Mouse (Mus musculus) midbrain, postnatal 0 days (tissue): ENCODE results near the gene Crtc3. TPM values are rescaled to one million over a fixed set of nuclear protein-coding genes. Genes with fewer than 3 reads are reported as not detected.
A peak's percentile ranks its signal among the peaks of the same experiment; 100 is the strongest.

Experiments used
- ATAC-seq: fragments of 200-750 bp; cut with Nextera tagmentation; 2 replicates; pipeline ENCODE4 v1.8.0; 2017; ENCODE audit warnings: moderate number of reproducible peaks, mild to moderate bottlenecking, moderate TSS enrichment, moderate library complexity; ENCODE audit not compliant: low FRiP score
- DNase-seq: peaks from one replicate; pipeline ENCODE4 v3.0.0-alpha.2; 2015; ENCODE audit warnings: low spot score
- H3K27ac ChIP-seq: fragments of 300-500 bp; sonication (generic); 2 replicates; pipeline ENCODE4 v1.5.1; 2014; ENCODE audit warnings: low read depth, mild to moderate bottlenecking, low read length, mixed read lengths
- H3K27me3 ChIP-seq: fragments of 300-500 bp; sonication (generic); 2 replicates; pipeline ENCODE4 v1.6.1; 2014; ENCODE audit warnings: low read length, control low read depth, mixed read lengths; ENCODE audit not compliant: insufficient read depth
- H3K36me3 ChIP-seq: fragments of 300-500 bp; sonication (generic); 2 replicates; pipeline ENCODE4 v1.6.1; 2014; ENCODE audit warnings: low read length, control low read depth, mixed read lengths; ENCODE audit not compliant: insufficient read depth
- H3K4me1 ChIP-seq: fragments of 300-500 bp; sonication (generic); 2 replicates; pipeline ENCODE4 v1.6.1; 2014; ENCODE audit warnings: mild to moderate bottlenecking, control low read depth, antibody characterized with exemption, low read length, mixed read lengths; ENCODE audit not compliant: insufficient read depth
- H3K4me2 ChIP-seq: fragments of 300-500 bp; sonication (generic); 2 replicates; pipeline ENCODE4 v1.6.1; 2014; ENCODE audit warnings: low read depth, mild to moderate bottlenecking, low read length, mixed read lengths; ENCODE audit not compliant: poor library complexity, severe bottlenecking
- H3K4me3 ChIP-seq: fragments of 300-500 bp; sonication (generic); 2 replicates; pipeline ENCODE4 v1.5.1; 2014; ENCODE audit warnings: low read depth, mild to moderate bottlenecking, low read length, moderate library complexity
- H3K9ac ChIP-seq: fragments of 300-500 bp; sonication (generic); replicated peaks from 2 replicates; pipeline ENCODE4 v1.6.1; 2014; ENCODE audit warnings: mild to moderate bottlenecking, low read length, moderate library complexity, mixed read lengths; ENCODE audit not compliant: poor library complexity, severe bottlenecking
- H3K9me3 ChIP-seq: fragments of 300-500 bp; sonication (generic); 2 replicates; pipeline ENCODE4 v1.6.1; 2016; ENCODE audit warnings: low read length, control low read depth
- CTCF ChIP-seq: IDR thresholded peaks from 2 replicates; pipeline ENCODE4 v1.5.1; 2016; ENCODE audit warnings: antibody characterized with exemption, mild to moderate bottlenecking
- WGBS: fragments of 180-500 bp; shearing (Covaris S2); extraction: QIAGEN DNeasy Blood & Tissue Kit; methylation state at CpG from one replicate; pipeline ENCODE4 v1.1.7; 2014; 5-methylcytosine and 5-hydroxymethylcytosine counted together
- polyA plus RNA-seq: library from polyadenylated mRNA; unstranded; fragments of >200 nt; fragmentation: Nextera tagmentation; extraction: Ambion mirVana; gene quantifications from 2 replicates; pipeline ENCODE4 v1.2.1, GENCODE M21; 2015
- total RNA-seq: library from RNA; depleted of rRNA; stranded (reverse); fragments of >200 nt; gene quantifications from 2 replicates; pipeline ENCODE4 v1.2.3, GENCODE M21; 2014

The Crtc3 gene
- total and polyA plus RNA-seq, 2 experiments from 2014 or later = 12.9 to 13.0 TPM

DNA sequence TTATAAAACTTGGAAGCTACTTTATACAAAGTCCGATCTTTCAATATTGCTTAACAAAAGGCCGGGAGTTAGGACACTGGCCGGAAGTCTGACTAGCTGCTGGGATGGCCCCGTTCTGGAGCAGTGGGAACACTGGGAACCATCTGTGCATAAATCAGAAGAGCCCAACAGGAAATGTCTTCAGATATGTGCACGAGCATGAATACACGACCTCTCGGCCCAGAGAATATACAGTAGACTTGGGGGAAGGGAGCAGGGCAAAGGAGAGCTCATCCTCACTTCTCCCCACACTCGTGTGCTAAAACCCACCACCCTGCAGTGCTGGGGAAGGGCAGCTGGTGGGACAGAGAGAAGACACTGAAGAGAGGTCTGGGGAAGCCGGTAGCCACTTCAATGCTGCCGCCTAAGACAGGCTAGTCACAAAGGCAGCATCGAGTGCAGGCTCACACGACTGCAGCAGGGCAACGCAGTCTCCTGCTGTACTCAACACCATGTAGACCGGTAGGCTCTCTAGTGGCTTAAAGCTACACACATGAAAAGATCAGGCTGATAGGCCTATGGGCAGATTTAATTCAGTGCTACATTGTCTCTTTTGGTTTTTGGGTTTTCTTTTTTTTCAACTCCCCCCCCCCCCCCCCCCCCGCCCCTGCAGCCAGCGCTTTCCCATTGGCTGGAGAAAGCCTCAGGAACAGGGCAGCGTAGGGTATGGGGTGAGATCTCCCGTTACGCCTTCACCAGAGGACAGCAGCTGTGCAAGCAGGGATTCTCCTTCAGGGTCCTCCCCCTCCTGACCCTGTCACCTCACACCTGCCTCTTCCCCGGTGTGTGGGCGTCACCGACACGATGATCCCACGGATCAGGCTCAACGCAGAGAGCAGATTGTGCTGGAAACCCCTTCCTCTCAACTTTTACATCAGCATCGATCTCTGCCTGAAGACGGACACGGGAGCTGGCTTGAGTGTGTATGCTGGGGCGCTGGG is 101.7 kb downstream of the Crtc3 start:
- Histone ChIP-seq H3K36me3 (peaks cover 38% of the 10 kb centered on the region), H3K27ac (no peak overlapping the region), H3K4me1 (no peaks in the 10 kb centered on the region), H3K27me3 (no peaks in the 10 kb centered on the region), H3K4me3 (no peak overlapping the region), H3K4me2 (0 out of 2 replicates have a peak overlapping the region, but pooled peaks have one; percentile 12), H3K9me3 (no peaks in the 10 kb centered on the region), H3K9ac (no peak overlapping the region)
- DNase-seq (no peak), ATAC-seq (no peak)
- TF ChIP-seq CTCF = no peak
- WGBS = 37% methylated on average over 28 of the region's 29 CpGs

DNA sequence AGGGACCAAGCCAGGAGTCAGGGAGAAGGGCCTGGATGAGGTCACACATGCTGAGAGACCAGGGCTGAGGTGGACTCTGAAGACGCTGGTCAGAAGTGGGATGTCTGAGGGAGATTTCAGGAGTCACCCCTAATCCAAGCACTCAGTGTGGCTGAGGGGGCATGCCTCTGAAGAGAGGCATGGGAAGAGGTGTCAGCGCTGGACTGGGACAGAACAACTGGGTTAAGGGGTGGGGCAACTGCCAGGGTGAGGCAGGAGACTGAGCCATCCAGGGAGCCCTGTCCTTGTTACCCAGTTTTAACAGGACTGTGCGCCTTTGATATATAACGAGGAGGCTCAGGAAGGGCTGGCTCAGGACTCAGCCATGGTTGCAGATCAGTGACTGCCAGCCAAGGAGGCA is 102.5 kb downstream of the Crtc3 start:
- no peaks in the 10 kb centered on the region for H3K4me1 ChIP-seq
- no peaks in the 10 kb centered on the region for H3K27me3 ChIP-seq
- H3K4me3 ChIP-seq = no peak overlapping the region
- DNase-seq = no peak
- H3K4me2 ChIP-seq = no peak overlapping the region
- peaks cover 31% of the 10 kb centered on the region for H3K36me3 ChIP-seq
- 65% methylated on average over 4 of the region's 4 CpGs for WGBS
- no peak overlapping the region for H3K27ac ChIP-seq
- no peak for ATAC-seq
- H3K9ac ChIP-seq = no peak overlapping the region
- no peaks in the 10 kb centered on the region for H3K9me3 ChIP-seq
- TF ChIP-seq CTCF = no peak

DNA sequence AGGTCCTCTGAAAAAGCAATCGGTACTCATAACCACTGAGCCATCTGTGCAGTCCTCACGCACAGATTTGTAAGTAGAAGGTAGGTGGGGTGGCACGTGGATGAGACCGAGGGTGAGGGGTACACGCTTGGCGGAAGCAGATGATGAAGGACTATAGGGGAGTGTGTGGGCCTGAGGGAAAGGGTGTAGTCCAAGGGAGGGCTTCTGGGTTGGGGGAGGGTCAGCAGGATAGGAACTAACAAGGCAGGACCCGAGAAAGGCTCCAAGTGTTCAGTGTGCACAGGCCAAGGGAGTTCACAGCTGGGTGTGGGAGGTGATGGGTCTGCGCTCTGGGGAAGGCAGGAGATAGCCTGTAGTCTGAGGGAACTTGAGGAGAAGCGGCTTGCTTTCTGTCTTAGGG is 103.3 kb downstream of the Crtc3 start:
- DNase-seq = no peak
- TF ChIP-seq CTCF = no peak
- Histone ChIP-seq H3K4me3 (no peak overlapping the region), H3K27ac (no peak overlapping the region), H3K9ac (no peak overlapping the region), H3K4me2 (no peak overlapping the region), H3K4me1 (no peaks in the 10 kb centered on the region; the same call in 1 of the 2 replicates), H3K36me3 (peaks cover 23% of the 10 kb centered on the region), H3K27me3 (no peaks in the 10 kb centered on the region), H3K9me3 (no peaks in the 10 kb centered on the region)
- WGBS = 85% methylated on average over 9 of the region's 9 CpGs
- no peak for ATAC-seq

DNA sequence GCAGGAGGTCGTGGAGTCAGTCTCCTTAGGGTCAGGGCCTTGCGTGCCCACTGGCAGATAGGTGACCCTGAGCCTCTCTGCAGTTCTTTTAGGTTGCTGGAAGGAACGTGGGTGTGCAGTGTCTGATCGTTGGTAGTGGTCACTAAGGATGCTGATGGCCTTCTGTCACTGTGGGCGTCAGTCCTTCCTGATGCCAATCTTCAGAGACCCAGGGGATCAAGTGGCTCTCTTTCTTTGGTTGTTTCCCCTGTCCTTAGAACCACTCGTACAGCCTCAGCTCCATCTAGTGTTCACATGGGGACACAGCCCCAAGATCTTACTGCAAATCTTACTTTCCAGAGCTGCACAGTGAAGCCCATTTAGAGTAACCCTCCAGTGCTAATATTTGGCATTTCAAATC is 104.7 kb downstream of the Crtc3 start:
- no peaks in the 10 kb centered on the region; the same call in 1 of the 2 replicates for H3K4me1 ChIP-seq
- H3K36me3 ChIP-seq = peaks cover 9% of the 10 kb centered on the region
- ATAC-seq (0 out of 2 replicates have a peak, but pooled peaks have one; percentile 54), DNase-seq (peak; percentile 78)
- no peak overlapping the region for H3K4me2 ChIP-seq
- H3K4me3 ChIP-seq = no peak overlapping the region
- 32% methylated on average over 6 of the region's 6 CpGs for WGBS
- no peak overlapping the region for H3K27ac ChIP-seq
- H3K27me3 ChIP-seq = no peaks in the 10 kb centered on the region
- no peaks in the 10 kb centered on the region for H3K9me3 ChIP-seq
- H3K9ac ChIP-seq = no peak overlapping the region
- TF ChIP-seq CTCF = peak; percentile 92

DNA sequence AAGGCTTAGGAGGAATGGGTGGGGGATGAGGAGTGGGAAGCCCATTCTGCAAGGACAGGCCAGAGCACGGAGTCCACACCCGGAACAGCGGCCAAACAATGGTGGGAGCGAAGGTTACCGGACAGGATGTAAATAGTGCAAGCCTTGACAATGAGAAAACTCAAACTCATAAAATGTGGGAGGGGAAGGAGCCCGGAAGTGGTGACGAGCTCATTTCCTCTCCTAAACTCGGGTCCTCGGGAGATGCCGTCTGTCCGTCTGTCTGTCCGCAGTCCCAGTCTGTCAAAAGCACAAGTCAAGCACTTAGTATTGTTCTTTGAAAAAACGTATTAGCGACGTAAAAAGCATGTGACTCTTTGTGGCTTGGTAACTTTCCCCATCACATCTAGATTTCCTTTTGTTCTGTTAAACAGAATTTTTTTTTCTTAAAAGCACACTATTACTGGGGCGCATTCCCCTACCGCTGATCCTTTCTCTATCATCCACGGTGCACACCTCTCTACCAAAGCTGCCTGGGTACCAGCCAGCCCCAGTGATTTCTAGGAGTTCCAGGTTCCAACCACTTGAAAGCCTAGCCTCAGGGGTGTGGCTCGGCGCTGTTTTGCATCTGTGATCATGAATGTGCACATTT is 105.7 kb downstream of the Crtc3 start:
- no peaks in the 10 kb centered on the region for H3K9me3 ChIP-seq
- H3K27ac ChIP-seq = no peak overlapping the region
- DNase-seq (no peak), ATAC-seq (no peak)
- H3K4me1 ChIP-seq = no peaks in the 10 kb centered on the region; the same call in 1 of the 2 replicates
- H3K36me3 ChIP-seq = no peaks in the 10 kb centered on the region
- 75% methylated on average over 20 of the region's 20 CpGs for whole genome bisulfite sequencing
- no peak for TF ChIP-seq CTCF
- H3K4me3 ChIP-seq = no peak overlapping the region
- H3K27me3 ChIP-seq = no peaks in the 10 kb centered on the region
- no peak overlapping the region for H3K9ac ChIP-seq
- 0 out of 2 replicates have a peak overlapping the region, but pooled peaks have one; percentile 2 for H3K4me2 ChIP-seq

DNA sequence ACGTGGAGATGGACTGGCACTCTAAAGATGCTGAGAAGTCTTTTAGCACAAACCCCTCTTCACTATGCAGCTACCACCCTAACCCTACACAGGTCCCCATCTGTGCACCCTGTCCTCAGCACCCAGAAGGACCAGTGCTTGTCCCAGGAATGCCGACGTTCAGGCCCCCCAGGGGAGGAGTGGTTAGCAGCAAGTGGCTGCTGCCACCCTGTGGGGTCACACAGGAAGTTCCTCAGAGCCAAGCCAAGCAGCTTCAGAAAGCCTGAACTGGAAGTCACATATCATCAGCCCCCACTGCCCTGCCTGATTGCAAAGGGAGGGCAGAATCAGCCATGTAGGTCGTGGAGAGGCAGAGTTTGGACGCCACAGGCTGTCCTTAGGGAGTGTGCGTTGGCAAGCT is 108.3 kb downstream of the Crtc3 start:
- no peak overlapping the region for H3K9ac ChIP-seq
- no peaks in the 10 kb centered on the region for H3K9me3 ChIP-seq
- TF ChIP-seq CTCF = peak; percentile 79
- no peak overlapping the region for H3K4me3 ChIP-seq
- no peaks in the 10 kb centered on the region for H3K27me3 ChIP-seq
- DNase-seq = peak; percentile 41
- no peaks in the 10 kb centered on the region for H3K36me3 ChIP-seq
- 31% methylated on average over 6 of the region's 6 CpGs for WGBS
- H3K27ac ChIP-seq = no peak overlapping the region
- no peak for ATAC-seq
- H3K4me2 ChIP-seq = no peak overlapping the region
- H3K4me1 ChIP-seq = no peaks in the 10 kb centered on the region; the same call in 1 of the 2 replicates
